Mouse (Mus musculus) limb, embryonic 12.5 days (tissue): ENCODE results near the gene 9930111J21Rik2. TPM values are rescaled to one million over a fixed set of nuclear protein-coding genes. Genes with fewer than 3 reads are reported as not detected.
"Not testable (repeated sequence)": the region's sequence is repeated elsewhere in the genome, so short reads cannot be mapped to it uniquely, and the experiment has no call there.

ENCODE experiments used
- ATAC-seq: fragments of 200-750 bp; cut with Nextera tagmentation; 2 replicates; pipeline ENCODE4 v1.8.0; 2017; ENCODE audit warnings: low read depth, moderate TSS enrichment; ENCODE audit not compliant: insufficient number of reproducible peaks, insufficient read depth, low FRiP score, low TSS enrichment
- H3K27ac ChIP-seq: fragments of 300-500 bp; sonication (generic); 2 replicates; pipeline ENCODE4 v1.5.1; 2016; ENCODE audit warnings: mild to moderate bottlenecking, moderate library complexity
- H3K27me3 ChIP-seq: fragments of 300-500 bp; sonication (generic); 2 replicates; pipeline ENCODE4 v1.6.1; 2016; ENCODE audit warnings: mild to moderate bottlenecking, moderate library complexity
- H3K36me3 ChIP-seq: fragments of 300-500 bp; sonication (generic); 2 replicates; pipeline ENCODE4 v1.6.1; 2016; ENCODE audit warnings: mild to moderate bottlenecking, moderate library complexity
- H3K4me1 ChIP-seq: fragments of 300-500 bp; sonication (generic); replicated peaks from 2 replicates; pipeline ENCODE4 v1.6.1; 2016
- H3K4me2 ChIP-seq: fragments of 300-500 bp; sonication (generic); 2 replicates; pipeline ENCODE4 v1.6.1; 2016; ENCODE audit warnings: mild to moderate bottlenecking, moderate library complexity
- H3K4me3 ChIP-seq: fragments of 300-500 bp; sonication (generic); replicated peaks from 2 replicates; pipeline ENCODE4 v1.5.1; 2016; ENCODE audit warnings: mild to moderate bottlenecking
- H3K9ac ChIP-seq: fragments of 300-500 bp; sonication (generic); replicated peaks from 2 replicates; pipeline ENCODE4 v1.6.1; 2016; ENCODE audit warnings: mild to moderate bottlenecking, moderate library complexity
- H3K9me3 ChIP-seq: fragments of 300-500 bp; sonication (generic); 2 replicates; pipeline ENCODE4 v1.6.1; 2016; ENCODE audit warnings: mild to moderate bottlenecking, moderate library complexity
- WGBS: fragments of 180-500 bp; shearing (Covaris S2); methylation state at CpG from one replicate; pipeline ENCODE4 v1.1.7; 2016; 5-methylcytosine and 5-hydroxymethylcytosine counted together
- polyA plus RNA-seq: library from polyadenylated mRNA; unstranded; fragments of >200 nt; fragmentation: Nextera tagmentation; extraction: Ambion mirVana; gene quantifications from 2 replicates; pipeline ENCODE4 v1.2.1, GENCODE M21; 2016

Gene 9930111J21Rik2
- 0.23 and 0.26 TPM in 2 replicates for polyA plus RNA-seq

DNA sequence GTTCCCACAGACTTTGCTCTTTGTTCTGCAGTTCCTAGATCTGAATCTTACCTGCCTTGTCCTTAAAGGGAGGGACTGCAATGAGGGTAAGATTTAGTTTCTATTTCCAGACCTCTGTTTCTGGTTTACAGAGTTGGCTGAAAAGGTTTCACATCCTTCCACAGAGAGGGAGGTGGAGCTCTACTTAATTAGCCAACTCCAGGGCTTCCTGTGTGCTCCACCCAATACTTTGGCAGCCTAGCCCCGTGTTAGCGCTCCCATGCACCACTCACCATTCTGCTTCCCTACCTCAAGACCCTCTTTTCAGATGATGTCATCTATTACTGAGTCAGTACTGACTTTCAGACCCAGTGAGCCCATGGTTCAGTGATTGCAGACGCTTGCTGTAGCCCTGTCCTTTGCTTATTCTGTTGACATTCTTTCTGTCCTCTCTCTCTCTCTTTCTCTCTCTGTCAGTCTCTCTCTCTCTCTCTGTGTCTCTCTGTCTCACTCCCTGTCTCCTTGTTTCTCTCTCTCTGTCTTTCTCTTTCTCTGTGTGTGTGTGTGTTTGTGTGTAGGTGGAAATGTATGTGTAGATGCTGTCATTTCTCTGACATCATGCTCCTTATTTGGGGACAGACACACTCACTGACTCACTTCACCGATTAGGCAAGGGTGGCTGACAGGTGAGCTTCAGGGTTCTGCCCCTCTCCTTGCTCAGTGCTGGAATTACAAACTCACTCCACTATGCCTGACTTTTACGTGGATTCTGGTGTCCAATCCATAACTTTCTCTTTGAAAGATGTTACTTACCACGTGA is at the start of gene 9930111J21Rik2:
Gene 9930111J21Rik2 (minus strand): TSS at position 150 of the 799 bp plus-strand sequence.
- not testable (repeated sequence) for H3K9me3 ChIP-seq, H3K4me2 ChIP-seq, H3K4me3 ChIP-seq, H3K9ac ChIP-seq, H3K27me3 ChIP-seq, H3K36me3 ChIP-seq, H3K4me1 ChIP-seq, ATAC-seq, H3K27ac ChIP-seq
- 71% methylated on average over 1 of the region's 6 CpGs for WGBS

DNA sequence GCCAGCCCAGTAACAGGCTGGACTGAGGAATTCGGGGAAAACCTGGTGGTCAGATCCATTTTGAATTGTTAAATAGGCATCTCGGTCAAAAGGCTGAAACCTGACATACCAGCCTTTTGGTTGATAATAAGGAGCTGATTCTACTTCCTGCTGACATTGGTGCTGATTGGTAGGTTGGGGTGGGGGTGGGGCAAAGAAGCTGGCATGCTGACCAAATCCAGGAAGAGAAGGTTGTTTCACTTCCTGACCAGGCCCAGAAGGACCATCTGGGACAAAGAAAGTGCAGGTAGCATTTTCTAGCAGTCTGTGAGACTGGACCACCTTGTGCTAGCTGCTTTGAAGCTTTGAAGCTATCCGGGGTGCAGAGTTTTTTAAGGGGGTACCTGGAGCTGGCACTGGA is 49.4 kb upstream of the 9930111J21Rik2 start:
- WGBS = 76% methylated on average over 3 of the region's 3 CpGs
- no peaks in the 10 kb centered on the region for H3K27me3 ChIP-seq
- no peak for ATAC-seq
- no peaks in the 10 kb centered on the region for H3K9me3 ChIP-seq
- no peak overlapping the region for H3K27ac ChIP-seq
- no peaks in the 10 kb centered on the region for H3K36me3 ChIP-seq
- H3K9ac ChIP-seq = no peak overlapping the region
- H3K4me1 ChIP-seq = no peaks in the 10 kb centered on the region
- no peak overlapping the region for H3K4me3 ChIP-seq
- H3K4me2 ChIP-seq = no peak overlapping the region

DNA sequence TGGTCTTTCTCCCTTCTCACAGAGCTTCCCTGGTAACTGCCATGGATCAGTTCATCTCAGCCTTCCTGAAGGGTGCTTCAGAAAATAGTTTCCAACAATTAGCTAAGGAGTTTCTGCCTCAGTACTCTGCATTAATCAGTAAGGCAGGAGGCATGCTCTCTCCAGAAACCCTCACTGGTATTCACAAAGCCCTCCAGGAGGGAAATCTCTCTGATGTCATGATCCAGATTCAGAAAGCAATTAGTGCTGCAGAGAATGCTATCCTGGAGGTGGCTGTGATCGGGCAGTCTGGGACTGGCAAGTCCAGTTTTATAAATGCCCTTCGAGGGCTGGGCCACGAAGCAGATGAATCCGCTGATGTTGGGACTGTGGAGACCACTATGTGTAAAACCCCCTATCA is 44.3 kb upstream of the 9930111J21Rik2 start:
- Histone ChIP-seq H3K27ac (no peak overlapping the region), H3K9me3 (no peaks in the 10 kb centered on the region), H3K27me3 (no peaks in the 10 kb centered on the region), H3K4me2 (no peak overlapping the region), H3K36me3 (no peaks in the 10 kb centered on the region), H3K4me1 (no peaks in the 10 kb centered on the region), H3K9ac (no peak overlapping the region), H3K4me3 (no peak overlapping the region)
- no peak for ATAC-seq
- 92% methylated on average over 4 of the region's 4 CpGs for WGBS

DNA sequence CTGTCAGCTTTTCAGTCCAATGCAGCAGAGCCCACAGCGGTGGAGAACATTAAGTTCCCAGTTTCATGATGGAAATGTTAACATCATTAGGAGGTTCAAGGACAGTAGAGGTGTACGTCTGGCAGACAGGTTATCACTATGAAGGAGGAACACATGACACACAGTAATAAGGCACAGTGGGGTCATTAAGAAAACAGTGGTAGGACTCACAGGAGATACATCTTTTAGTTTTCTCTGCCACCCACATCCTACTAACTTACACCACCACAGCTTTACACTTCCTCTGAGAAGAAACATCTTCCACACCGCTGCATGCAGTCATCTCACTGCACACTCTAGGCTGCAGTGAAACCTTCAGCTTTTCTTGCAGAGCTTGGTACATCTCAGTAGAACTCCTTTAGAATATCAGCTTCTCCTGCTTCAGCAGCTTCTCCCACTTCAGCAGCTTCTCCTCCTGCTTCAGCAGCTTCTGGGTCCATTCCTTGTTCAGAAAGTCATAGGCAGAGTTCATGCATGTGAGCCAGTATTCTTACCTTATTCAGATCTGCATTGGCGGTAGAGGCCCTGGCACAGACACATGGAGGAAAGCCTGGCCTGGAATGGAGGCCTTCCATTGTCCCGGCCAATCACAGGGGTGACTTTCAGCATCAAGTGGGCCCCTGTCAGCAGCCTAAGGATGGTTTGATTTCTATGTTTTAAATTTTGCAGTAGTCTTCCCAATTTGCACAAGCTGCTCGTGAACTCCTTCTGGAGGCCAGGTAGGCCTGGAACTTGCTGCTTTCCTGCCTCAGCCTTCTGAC is 43.0 kb upstream of the 9930111J21Rik2 start:
- Histone ChIP-seq H3K4me2 (no peak overlapping the region), H3K9ac (no peak overlapping the region), H3K27ac (no peak overlapping the region), H3K36me3 (no peaks in the 10 kb centered on the region), H3K27me3 (no peaks in the 10 kb centered on the region), H3K4me3 (no peak overlapping the region), H3K4me1 (no peaks in the 10 kb centered on the region), H3K9me3 (no peaks in the 10 kb centered on the region)
- no peak for ATAC-seq
- 84% methylated on average over 6 of the region's 6 CpGs for WGBS

DNA sequence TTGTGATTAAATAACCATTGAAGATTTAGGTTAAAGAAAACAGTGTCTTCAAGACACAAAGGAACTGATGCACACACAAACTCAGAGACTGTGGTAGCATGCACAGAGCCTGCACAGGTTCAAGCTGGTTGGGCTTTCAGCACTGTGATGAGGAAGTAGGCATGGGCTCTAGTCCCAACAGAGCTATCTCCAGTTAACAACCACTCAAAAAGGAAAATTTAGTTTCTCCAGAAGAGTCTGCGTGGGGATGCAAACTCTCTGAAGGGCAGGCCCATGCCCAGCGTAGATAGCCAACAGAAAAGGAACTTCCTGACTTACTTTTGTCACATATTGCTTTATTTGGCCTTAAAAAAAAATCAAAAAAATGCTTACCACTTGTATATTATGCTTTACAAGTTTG is 41.7 kb upstream of the 9930111J21Rik2 start:
- H3K4me2 ChIP-seq = no peak overlapping the region
- H3K36me3 ChIP-seq = no peaks in the 10 kb centered on the region
- no peak overlapping the region for H3K9ac ChIP-seq
- peaks cover 6% of the 10 kb centered on the region for H3K4me1 ChIP-seq
- H3K27ac ChIP-seq = no peak overlapping the region
- ATAC-seq = no peak
- WGBS = 87% methylated on average over 2 of the region's 2 CpGs
- H3K9me3 ChIP-seq = no peaks in the 10 kb centered on the region
- H3K4me3 ChIP-seq = no peak overlapping the region
- no peaks in the 10 kb centered on the region for H3K27me3 ChIP-seq

DNA sequence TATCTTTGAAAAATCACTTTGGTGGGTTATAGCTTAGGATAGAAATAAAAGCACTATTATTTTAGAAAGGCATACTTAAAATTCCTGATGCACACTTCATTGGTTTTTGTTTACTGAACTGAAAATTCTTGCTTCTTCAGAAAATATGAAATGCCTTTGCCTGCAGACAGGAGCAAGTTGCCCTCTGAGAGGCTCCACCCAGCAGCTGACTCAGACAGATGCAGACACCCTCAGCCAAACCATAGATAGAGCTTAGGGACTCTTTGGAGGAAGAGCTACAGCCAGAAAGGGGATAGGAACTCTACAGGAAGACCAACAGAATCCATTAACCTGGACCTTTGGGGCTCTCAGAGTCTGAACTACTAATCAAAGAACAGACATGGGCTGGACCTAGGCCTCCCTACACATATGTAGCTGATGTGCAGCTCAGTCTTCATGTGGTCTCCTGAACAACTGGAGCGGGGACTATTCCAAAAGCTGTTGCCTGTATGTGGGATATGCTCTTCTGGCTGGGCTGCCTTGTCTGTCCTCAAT is 41.1 kb upstream of the 9930111J21Rik2 start:
- Histone ChIP-seq H3K4me1 (peaks cover 6% of the 10 kb centered on the region), H3K27me3 (no peaks in the 10 kb centered on the region), H3K4me3 (no peak overlapping the region), H3K9me3 (no peaks in the 10 kb centered on the region), H3K27ac (no peak overlapping the region), H3K4me2 (no peak overlapping the region), H3K36me3 (no peaks in the 10 kb centered on the region), H3K9ac (no peak overlapping the region)
- ATAC-seq = no peak
- WGBS = 100% methylated on average over 1 of the region's 1 CpGs

DNA sequence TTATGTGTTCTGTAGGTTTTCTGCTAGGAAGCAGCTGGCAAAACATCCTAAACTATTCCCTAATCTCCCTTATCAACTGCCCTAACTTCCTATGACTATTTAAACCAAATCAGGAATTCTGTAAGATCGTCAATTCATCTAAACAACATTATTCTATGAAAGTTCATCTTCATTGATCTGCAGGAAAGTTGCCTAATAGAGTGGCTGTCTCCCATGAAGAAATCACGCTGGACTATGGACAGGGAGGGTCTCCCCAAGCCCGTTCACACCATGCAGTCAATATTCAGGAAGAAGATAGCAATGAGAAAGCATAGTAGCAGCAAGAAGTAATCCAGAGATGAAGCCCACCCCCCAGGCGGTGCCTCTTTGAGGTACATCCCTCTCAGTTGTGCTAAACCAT is 40.1 kb upstream of the 9930111J21Rik2 start:
- no peak overlapping the region for H3K27ac ChIP-seq
- no peak overlapping the region for H3K4me3 ChIP-seq
- no peaks in the 10 kb centered on the region for H3K36me3 ChIP-seq
- no peaks in the 10 kb centered on the region for H3K9me3 ChIP-seq
- WGBS = 78% methylated on average over 4 of the region's 4 CpGs
- H3K4me1 ChIP-seq = peaks cover 6% of the 10 kb centered on the region
- no peaks in the 10 kb centered on the region for H3K27me3 ChIP-seq
- no peak for ATAC-seq
- no peak overlapping the region for H3K4me2 ChIP-seq
- no peak overlapping the region for H3K9ac ChIP-seq

DNA sequence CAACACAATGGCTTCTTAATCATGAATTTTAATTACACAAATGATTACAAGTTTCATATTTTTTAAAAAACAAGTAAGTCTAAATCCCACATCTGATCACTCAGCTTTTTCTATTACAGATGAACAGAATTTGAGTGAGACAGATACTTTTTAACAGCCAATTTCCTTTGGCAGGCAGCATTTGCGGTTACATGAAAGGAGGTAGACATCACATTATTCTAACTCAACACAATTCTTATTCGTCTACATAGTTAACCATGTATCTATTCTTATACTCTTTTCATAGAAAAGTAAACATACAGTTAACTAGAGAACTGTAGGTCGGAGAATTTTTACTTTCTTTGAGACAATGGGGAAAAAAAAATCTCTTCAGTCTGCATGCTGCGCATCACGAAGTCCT is 39.5 kb upstream of the 9930111J21Rik2 start:
- H3K36me3 ChIP-seq = no peaks in the 10 kb centered on the region
- H3K9me3 ChIP-seq = no peaks in the 10 kb centered on the region
- H3K4me2 ChIP-seq = no peak overlapping the region
- 91% methylated on average over 5 of the region's 5 CpGs for WGBS
- ATAC-seq = no peak
- H3K27ac ChIP-seq = no peak overlapping the region
- no peak overlapping the region for H3K4me3 ChIP-seq
- H3K4me1 ChIP-seq = peaks cover 6% of the 10 kb centered on the region
- H3K9ac ChIP-seq = no peak overlapping the region
- no peaks in the 10 kb centered on the region for H3K27me3 ChIP-seq

DNA sequence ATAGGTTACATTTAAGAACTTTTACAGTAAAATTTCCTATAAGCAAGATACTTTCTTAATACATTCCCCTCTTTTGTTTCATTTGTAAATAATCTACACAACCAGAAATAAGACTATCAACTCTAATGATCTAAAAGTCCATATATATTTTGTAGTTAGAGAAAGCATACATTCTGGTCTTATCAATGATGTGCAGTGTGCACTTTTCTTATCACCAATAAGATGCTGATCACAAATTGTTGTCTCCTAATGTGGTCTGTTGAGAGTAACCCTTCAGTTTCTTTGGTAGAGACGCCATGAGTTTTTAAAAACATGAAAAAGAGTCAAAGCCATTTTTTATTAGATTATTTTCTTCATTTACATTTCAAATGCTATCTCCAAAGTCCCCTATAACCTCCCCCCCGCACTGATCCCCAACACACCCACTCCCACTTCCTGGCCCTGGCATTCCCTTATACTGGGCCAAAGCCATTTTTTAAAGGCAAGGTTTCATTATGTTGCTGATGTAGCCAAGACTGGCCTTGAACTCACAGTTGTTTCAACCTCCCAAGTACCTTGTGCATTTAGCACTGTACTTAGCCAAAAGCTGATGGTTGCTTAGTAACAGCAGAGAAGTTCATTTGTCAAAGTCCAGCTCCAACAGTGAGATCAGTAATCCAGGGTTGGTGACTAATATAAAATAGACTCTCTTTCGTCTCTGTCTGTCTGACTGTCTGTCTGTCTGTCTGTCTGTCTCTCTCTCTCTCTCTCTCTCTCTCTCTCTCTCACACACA is 38.9 kb upstream of the 9930111J21Rik2 start:
- 89% methylated on average over 3 of the region's 3 CpGs for WGBS
- no peak for ATAC-seq

DNA sequence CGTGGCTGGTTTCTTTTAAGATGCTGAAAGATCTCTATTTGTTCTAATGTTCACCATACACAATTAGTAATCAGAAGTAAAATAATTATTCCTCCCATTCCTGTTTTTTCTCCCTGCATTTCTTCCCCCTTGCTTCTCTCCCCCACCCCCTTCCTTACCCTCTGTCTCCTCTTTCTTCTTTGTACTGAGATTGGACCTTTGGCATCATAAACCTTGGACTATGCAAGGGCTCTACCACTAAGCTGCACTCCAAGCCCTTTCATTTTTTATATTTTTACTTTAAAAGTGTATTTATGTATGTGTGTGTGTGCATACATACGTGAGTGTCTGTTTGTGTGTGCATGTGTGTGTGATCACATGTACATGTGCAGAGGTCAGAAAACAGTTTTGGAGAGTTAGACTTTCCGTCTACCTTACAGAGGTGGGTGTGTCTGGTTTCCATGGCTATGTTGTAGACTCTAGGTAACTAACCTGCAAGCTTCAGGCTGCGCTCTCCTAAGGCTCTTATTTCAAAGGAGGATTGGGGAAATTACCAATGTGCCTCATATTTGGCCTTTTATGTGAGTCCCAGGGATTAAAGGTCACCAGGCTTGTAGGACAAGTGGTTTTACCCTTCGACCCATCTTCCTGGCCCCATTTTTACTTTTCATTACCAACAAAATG is 38.1 kb upstream of the 9930111J21Rik2 start:
- Histone ChIP-seq H3K27me3 (no peaks in the 10 kb centered on the region), H3K27ac (no peak overlapping the region), H3K9me3 (no peaks in the 10 kb centered on the region), H3K4me3 (no peak overlapping the region), H3K9ac (no peak overlapping the region), H3K36me3 (no peaks in the 10 kb centered on the region), H3K4me2 (no peak overlapping the region), H3K4me1 (peaks cover 6% of the 10 kb centered on the region)
- no peak for ATAC-seq
- 87% methylated on average over 5 of the region's 5 CpGs for WGBS

More for the DNA sequence above, 38.9 kb upstream of the 9930111J21Rik2 start:
- no peak overlapping the region for H3K9ac ChIP-seq
- no peak overlapping the region for H3K4me2 ChIP-seq
- no peaks in the 10 kb centered on the region for H3K9me3 ChIP-seq
- no peaks in the 10 kb centered on the region for H3K27me3 ChIP-seq
- peaks cover 6% of the 10 kb centered on the region for H3K4me1 ChIP-seq
- no peaks in the 10 kb centered on the region for H3K36me3 ChIP-seq
- H3K27ac ChIP-seq = no peak overlapping the region
- H3K4me3 ChIP-seq = no peak overlapping the region
